Mouse (Mus musculus) limb, embryonic 14.5 days (tissue): ENCODE measurements around the gene Akap6. TPM values are rescaled to one million over a fixed set of nuclear protein-coding genes. Genes with fewer than 3 reads are reported as not detected.

Source experiments
- ATAC-seq: fragments of 200-750 bp; cut with Nextera tagmentation; 2 replicates; pipeline ENCODE4 v1.8.0; 2017; ENCODE audit warnings: low read depth, moderate number of reproducible peaks, moderate TSS enrichment; ENCODE audit not compliant: low FRiP score
- DNase-seq: peaks from one replicate; pipeline ENCODE4 v3.0.0-alpha.2; 2015; ENCODE audit warnings: low spot score
- H3K27ac ChIP-seq: fragments of 300-500 bp; sonication (generic); replicated peaks from 2 replicates; pipeline ENCODE4 v1.5.1; 2014; ENCODE audit warnings: low read depth, mild to moderate bottlenecking, low read length, moderate library complexity, mixed read lengths
- H3K27me3 ChIP-seq: fragments of 300-500 bp; sonication (generic); 2 replicates; pipeline ENCODE4 v1.6.1; 2014; ENCODE audit warnings: low read length, mixed read lengths; ENCODE audit not compliant: control insufficient read depth, insufficient read depth
- H3K36me3 ChIP-seq: fragments of 300-500 bp; sonication (generic); 2 replicates; pipeline ENCODE4 v1.6.1; 2014; ENCODE audit warnings: mild to moderate bottlenecking, low read length, moderate library complexity, mixed read lengths; ENCODE audit not compliant: control insufficient read depth, insufficient read depth
- H3K4me1 ChIP-seq: fragments of 300-500 bp; sonication (generic); 2 replicates; pipeline ENCODE4 v1.6.1; 2014; ENCODE audit warnings: antibody characterized with exemption, low read length, mixed read lengths; ENCODE audit not compliant: control insufficient read depth, insufficient read depth
- H3K4me2 ChIP-seq: fragments of 300-500 bp; sonication (generic); replicated peaks from 2 replicates; pipeline ENCODE4 v1.6.1; 2014; ENCODE audit warnings: low read depth, mild to moderate bottlenecking, low read length, moderate library complexity; ENCODE audit not compliant: severe bottlenecking
- H3K4me3 ChIP-seq: fragments of 300-500 bp; sonication (generic); replicated peaks from 2 replicates; pipeline ENCODE4 v1.5.1; 2014; ENCODE audit warnings: low read length
- H3K9ac ChIP-seq: fragments of 300-500 bp; sonication (generic); 2 replicates; pipeline ENCODE4 v1.6.1; 2014; ENCODE audit warnings: mild to moderate bottlenecking, low read depth, low read length, moderate library complexity; ENCODE audit not compliant: severe bottlenecking
- H3K9me3 ChIP-seq: fragments of 300-500 bp; sonication (generic); 2 replicates; pipeline ENCODE4 v1.6.1; 2016; ENCODE audit warnings: low read length; ENCODE audit not compliant: control insufficient read depth
- POLR2A ChIP-seq: fragments of 200-500 bp; IDR thresholded peaks from 2 replicates; pipeline ENCODE4 v1.8.0; 2012; ENCODE audit warnings: inconsistent platforms, mild to moderate bottlenecking, moderate library complexity, borderline replicate concordance; ENCODE audit not compliant: insufficient read depth, insufficient read length; ENCODE audit errors: extremely low read depth
- WGBS: fragments of 180-500 bp; shearing (Covaris S2); extraction: QIAGEN DNeasy Blood & Tissue Kit; methylation state at CpG from one replicate; pipeline ENCODE4 v1.1.7; 2014; 5-methylcytosine and 5-hydroxymethylcytosine counted together
- polyA plus RNA-seq, 2 experiments: library from polyadenylated mRNA; depleted of rRNA in 1 of 2; stranded (reverse) in 1 of 2; unstranded in 1 of 2; fragments of >200 nt; fragmentation: Nextera tagmentation in 1 of 2; extraction: Ambion mirVana in 1 of 2; gene quantifications; 2 replicates each; pipeline versions ENCODE4 v1.2.1 to v1.2.3; 2012 to 2014

Akap6 gene
- polyA plus RNA-seq, 2 experiments, result 1.2 to 1.6 TPM

DNA sequence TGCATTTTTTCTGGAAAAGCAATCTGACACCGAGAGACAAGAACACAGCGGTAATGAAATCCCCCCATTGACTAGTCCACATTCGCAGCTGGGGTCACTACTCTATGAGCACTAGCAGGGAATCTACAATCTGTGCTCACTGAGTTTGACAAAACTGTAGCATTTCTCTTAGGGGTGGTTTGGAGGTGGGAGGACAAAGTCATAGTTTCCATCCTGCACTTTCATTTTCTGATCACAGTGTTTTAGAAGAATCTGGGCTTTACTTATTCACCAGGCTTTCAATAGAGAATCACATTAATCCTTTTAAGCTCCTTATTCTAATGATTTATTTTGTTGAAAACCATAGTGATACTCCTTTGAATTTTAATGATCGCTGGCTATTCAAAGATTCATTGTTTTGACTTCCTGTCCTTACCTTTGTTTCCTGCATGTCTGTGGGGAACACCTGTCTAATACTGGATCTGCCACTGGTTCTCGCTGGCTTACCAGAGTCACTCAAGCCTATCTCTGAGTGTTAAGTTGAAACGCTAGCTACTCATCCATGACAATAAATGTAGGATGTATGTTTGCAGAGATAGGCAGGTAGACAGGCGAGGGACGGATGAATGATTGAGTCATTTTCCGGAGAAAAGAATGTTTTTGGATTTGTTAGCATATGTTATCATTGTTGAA is 325.5 kb downstream of the Akap6 start:
- H3K4me3 ChIP-seq, result no peak overlapping the region
- H3K27me3 ChIP-seq, result no peaks in the 10 kb centered on the region
- no peaks in the 10 kb centered on the region for H3K4me1 ChIP-seq
- no peaks in the 10 kb centered on the region for H3K9me3 ChIP-seq
- 77% methylated on average over 9 of the region's 9 CpGs for WGBS
- DNase-seq (no peak), ATAC-seq (no peak)
- no peak overlapping the region for H3K27ac ChIP-seq
- no peak overlapping the region for H3K9ac ChIP-seq
- no peak for TF ChIP-seq POLR2A
- H3K4me2 ChIP-seq, result no peak overlapping the region
- no peaks in the 10 kb centered on the region for H3K36me3 ChIP-seq

DNA sequence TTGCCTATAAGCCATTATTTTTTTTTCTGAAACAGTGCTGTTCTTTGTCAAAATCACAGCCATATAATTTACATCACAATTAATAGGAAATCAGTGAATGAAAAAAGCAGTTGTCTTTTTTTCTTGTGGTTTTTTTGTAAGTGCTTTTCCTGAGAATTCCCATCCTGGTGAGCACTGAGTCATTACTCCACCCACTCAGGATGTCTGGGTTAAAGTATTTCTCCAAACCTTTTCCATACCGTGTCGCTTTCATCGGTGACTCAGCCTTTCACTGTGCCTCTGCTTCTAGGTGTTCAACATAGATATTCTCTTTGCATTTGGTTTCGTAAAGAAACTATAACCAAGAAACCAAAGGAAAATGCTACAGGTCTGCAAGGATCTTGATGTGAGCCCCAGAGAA is 328.1 kb downstream of the Akap6 start:
- H3K4me2 ChIP-seq, result no peak overlapping the region
- H3K36me3 ChIP-seq, result no peaks in the 10 kb centered on the region
- ATAC-seq (no peak), DNase-seq (no peak)
- H3K9ac ChIP-seq, result no peak overlapping the region
- WGBS, result 80% methylated on average over 4 of the region's 4 CpGs
- no peaks in the 10 kb centered on the region for H3K27me3 ChIP-seq
- H3K9me3 ChIP-seq, result no peaks in the 10 kb centered on the region
- H3K4me1 ChIP-seq, result no peaks in the 10 kb centered on the region
- no peak for TF ChIP-seq POLR2A
- H3K27ac ChIP-seq, result no peak overlapping the region
- no peak overlapping the region for H3K4me3 ChIP-seq

DNA sequence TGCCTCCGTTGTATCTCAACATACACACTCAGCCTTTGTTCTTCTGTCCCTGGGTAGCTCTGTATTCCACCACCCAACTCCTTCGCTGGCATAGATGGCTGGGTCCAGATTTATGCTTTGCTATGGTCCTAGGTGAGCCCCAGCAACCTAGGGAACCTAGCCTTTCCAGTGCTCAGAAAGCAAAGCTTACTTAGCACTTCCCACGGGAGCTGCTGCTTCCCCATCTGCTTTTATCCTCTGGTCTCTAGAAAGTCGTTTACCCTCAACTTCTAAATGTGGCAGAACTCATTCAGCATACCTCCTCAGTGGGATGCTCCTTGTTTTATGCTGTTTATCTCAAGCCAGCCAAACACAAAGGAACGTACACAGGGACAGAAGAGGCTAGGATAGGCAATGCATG is 329.7 kb downstream of the Akap6 start:
- Histone ChIP-seq H3K9me3 (no peaks in the 10 kb centered on the region), H3K4me2 (no peak overlapping the region), H3K4me1 (peaks cover 9% of the 10 kb centered on the region), H3K9ac (no peak overlapping the region), H3K27ac (no peak overlapping the region), H3K27me3 (no peaks in the 10 kb centered on the region), H3K4me3 (no peak overlapping the region), H3K36me3 (no peaks in the 10 kb centered on the region)
- no peak for TF ChIP-seq POLR2A
- ATAC-seq (no peak), DNase-seq (no peak)
- WGBS, result 62% methylated on average over 5 of the region's 5 CpGs

DNA sequence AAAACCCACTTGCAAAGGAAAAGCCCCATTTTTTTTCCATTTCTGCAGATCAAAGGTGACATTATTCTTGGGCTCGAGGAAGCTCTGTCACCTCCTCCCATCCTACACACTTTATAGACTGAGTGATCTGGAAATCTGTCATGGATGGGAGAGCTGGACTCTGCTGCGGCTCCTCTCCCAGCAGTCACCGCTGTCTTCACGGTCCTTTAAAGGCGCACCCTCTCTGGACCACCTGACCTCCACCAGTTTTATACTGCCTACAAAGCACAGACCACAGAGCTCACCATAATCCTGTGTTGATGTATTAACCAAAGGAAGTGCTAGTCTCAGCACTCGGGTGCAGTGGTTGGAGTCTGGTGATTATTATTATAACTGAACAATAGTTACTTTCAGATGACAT is 330.7 kb downstream of the Akap6 start:
- H3K4me1 ChIP-seq, result peaks cover 11% of the 10 kb centered on the region
- ATAC-seq (no peak), DNase-seq (no peak)
- H3K4me2 ChIP-seq, result no peak overlapping the region
- no peak overlapping the region for H3K9ac ChIP-seq
- no peak overlapping the region for H3K27ac ChIP-seq
- TF ChIP-seq POLR2A, result no peak
- WGBS, result 62% methylated on average over 6 of the region's 6 CpGs
- no peak overlapping the region for H3K4me3 ChIP-seq
- H3K27me3 ChIP-seq, result no peaks in the 10 kb centered on the region
- no peaks in the 10 kb centered on the region for H3K9me3 ChIP-seq
- no peaks in the 10 kb centered on the region for H3K36me3 ChIP-seq

DNA sequence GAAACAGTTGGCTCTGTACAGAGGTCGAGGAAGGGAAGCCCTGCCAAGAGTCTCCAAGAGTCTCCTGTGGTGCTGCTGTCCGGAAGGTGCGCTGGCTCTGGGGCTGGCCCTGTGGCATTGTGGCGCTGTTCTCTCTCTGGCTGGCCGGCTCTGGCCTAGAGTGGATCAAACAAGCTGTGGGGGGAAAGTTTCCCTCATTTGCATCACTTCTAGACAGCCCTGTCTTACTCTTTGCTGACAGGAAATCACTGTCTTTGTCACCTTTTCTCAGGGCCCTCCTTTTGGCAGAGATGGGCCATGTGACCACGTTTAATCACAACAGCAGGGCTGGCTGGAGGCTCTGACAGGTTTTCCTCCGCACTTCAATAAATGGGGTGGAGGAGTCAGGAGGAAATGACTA is 333.6 kb downstream of the Akap6 start:
- 12% methylated on average over 7 of the region's 7 CpGs for WGBS
- 0 out of 2 replicates have a peak overlapping the region, but pooled peaks have one; percentile 34 for H3K9ac ChIP-seq
- H3K36me3 ChIP-seq, result no peaks in the 10 kb centered on the region
- H3K27ac ChIP-seq, result peak overlapping the region; percentile 74; the same call in 1 of the 2 replicates
- H3K4me3 ChIP-seq, result no peak overlapping the region
- H3K4me2 ChIP-seq, result no peak overlapping the region
- no peak for TF ChIP-seq POLR2A
- peak; percentile 26 for DNase-seq
- 0 out of 2 replicates have a peak, but pooled peaks have one; percentile 55 for ATAC-seq
- peaks cover 11% of the 10 kb centered on the region for H3K4me1 ChIP-seq
- no peaks in the 10 kb centered on the region for H3K9me3 ChIP-seq
- no peaks in the 10 kb centered on the region for H3K27me3 ChIP-seq

DNA sequence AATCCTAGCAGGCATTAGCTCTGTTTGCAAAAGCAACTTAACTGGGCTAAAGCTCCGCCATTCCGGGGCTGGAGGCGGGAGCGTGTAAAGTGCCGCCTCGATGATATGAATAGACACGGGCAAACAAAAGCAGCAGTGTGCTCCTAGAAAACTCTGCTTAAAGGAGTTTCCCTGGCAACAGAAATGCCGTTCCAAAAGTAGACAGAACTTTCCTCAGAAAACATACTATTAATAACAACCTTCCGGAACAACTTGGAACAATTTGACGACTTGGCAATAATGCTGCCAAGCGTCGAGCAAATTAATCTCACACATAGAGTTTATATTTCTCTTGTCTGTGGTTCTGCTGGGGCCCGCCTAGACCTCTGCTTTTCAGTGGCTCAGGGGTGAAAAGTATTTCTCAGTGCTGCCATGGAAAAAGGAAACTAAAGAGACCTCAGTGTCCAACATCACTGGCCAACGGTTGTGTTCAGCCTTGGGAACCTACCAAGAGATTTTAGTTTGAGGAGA is 334.3 kb downstream of the Akap6 start:
- peaks cover 11% of the 10 kb centered on the region for H3K4me1 ChIP-seq
- no peaks in the 10 kb centered on the region for H3K9me3 ChIP-seq
- H3K27ac ChIP-seq, result peak overlapping the region; percentile 74
- no peaks in the 10 kb centered on the region for H3K27me3 ChIP-seq
- 25% methylated on average over 14 of the region's 14 CpGs for WGBS
- H3K9ac ChIP-seq, result no peak overlapping the region
- no peaks in the 10 kb centered on the region for H3K36me3 ChIP-seq
- H3K4me2 ChIP-seq, result peak overlapping the region; percentile 34
- DNase-seq (peak; percentile 77), ATAC-seq (peak; percentile 62; the same call in 1 of the 2 replicates)
- H3K4me3 ChIP-seq, result 0 out of 2 replicates have a peak overlapping the region, but pooled peaks have one; percentile 12
- no peak for TF ChIP-seq POLR2A
